Mouse (Mus musculus): Measurements from ENCODE around the gene Megf8.
"Not testable (repeated sequence)": the region's sequence is repeated elsewhere in the genome, so short reads cannot be mapped to it uniquely, and the experiment has no call there.

Gene Megf8

DNA sequence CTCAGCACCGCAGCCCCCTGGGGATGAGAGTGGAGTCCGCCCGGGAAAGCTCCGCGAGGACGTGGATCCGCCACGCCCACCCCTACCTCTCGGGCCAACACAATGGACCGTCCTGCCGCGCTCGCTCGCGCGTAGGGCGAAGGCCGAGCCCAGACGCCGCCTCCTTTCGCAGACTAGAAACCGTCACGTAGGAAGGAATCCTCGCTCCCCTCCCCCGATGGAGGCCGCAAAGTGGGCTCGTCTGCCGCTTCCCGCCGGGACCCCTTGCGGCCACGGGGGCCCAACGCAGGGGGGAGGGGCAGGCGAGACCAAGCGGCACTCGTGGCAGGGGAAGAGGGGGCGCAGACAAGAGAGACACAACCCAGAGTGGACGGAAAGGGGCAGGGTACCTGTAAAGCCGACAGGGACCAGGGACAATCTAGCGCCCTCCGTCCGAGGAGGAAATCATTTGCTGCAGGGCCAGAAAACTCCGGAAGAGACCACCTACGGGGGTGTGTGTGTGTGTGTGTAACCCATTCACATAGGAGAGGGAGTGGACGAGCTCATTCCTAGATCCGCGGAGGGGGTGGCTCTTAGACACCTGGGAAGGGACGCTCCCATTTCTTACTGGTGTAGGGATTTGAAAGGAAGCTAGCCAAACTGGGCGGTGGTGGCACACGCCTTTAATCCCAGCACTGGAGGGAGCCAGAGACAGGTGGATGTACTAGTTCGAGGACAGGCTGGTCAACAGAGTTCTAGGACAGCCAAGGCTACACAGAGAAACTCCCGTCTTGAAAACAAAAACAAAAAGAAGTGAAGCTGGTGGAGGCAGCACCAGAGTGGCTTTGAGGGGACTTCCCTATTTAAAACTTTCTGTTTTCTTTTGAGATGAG is 19.3 kb upstream of the Megf8 start, which contains the start of gene Pafah1b3:
TSS of gene Pafah1b3 (minus strand) at position 533 of the 872 bp plus-strand sequence.
- peak; percentile 91 for DNase-seq

GRCm38 (mm10) chr7:25301063-25301462 is 15.9 kb upstream of the Megf8 start, which contains the start of gene Prr19:
Prr19 (plus strand) TSS chr7:25301411.
- no peak for DNase-seq

- no peak for DNase-seq
Measured at GRCm38 (mm10) chr7:25303003-25303684, 13.8 kb upstream of the Megf8 start.

- no peak for DNase-seq
Measured at GRCm38 (mm10) chr7:25303685-25304006, 13.3 kb upstream of the Megf8 start.

DNA sequence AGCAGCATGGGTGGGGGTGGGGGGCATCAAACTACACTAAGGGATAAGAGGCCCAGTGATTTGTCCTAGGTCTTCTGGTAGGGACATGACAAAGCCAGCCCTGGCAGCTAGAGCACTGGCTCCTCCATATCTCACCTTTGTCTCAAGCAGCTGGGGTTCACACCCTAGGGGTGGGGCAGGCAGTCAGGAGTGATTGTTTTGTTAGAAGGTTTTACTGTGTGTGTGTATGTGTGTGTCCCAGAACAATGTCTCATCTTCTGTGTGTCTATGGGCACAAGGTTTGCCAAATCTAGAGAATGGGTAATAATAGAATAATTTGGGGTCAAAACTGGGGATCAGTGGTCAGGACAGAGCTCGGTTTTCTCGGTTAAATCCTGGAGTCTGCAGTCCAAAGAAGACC is 11.5 kb upstream of the Megf8 start:
- DNase-seq, result no peak

- DNase-seq, result peak; percentile 33
Measured at GRCm38 (mm10) chr7:25305956-25306613, 10.9 kb upstream of the Megf8 start, which contains the start of gene Tmem145. Tmem145 (plus strand) TSS chr7:25306106.

DNA sequence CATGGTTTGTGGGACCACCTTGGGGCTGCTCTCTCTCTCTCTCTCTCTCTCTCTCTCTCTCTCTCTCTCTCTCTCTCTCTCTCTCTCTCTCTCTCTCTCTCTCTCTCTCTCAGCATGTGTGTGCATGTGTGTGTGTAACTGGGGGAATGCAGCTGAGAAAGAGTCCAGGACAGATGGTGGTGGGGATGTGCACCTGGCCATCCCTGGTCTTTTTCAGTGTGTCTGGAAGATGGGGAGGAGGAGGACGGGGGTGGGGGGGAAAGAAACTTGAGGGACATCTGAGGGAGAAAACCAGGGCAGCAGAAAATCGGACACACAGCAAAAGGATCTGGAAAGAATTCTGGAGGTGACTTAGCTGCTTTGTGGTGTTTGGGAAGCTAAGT is 10.4 kb upstream of the Megf8 start:
- DNase-seq, result no peak

- no peak for DNase-seq
Measured at GRCm38 (mm10) chr7:25308702-25309318, 8.2 kb upstream of the Megf8 start.

- no peak for DNase-seq
Measured at GRCm38 (mm10) chr7:25309425-25309824, 7.5 kb upstream of the Megf8 start.

DNA sequence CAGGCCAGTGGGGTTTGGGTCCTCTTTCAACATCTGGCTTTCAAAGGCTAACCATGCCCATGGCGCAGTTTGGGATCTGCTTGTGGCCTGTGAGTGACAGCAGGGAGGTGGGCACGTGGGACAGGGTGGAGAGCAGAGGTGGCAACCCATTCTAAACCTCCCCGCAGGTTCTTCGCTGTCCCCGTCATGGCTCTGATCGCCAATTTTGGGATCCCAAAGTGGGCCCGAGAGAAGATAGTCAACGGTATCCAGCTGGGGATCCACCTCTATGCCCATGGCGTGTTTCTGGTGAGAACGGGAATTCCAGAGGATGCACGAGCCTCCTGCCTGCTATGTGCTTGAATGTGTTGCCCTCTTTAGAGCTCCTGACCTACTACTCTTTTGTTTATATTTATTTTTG is 5.8 kb upstream of the Megf8 start:
- DNase-seq, result no peak

GRCm38 (mm10) chr7:25313325-25313724 is 3.6 kb upstream of the Megf8 start:
- no peak for DNase-seq

- DNase-seq, result no peak
Measured at GRCm38 (mm10) chr7:25314606-25315305, 2.2 kb upstream of the Megf8 start.

GRCm38 (mm10) chr7:25315306-25316041 is 1.5 kb upstream of the Megf8 start:
- peak; percentile 22 for DNase-seq

- DNase-seq, result no peak
Measured at GRCm38 (mm10) chr7:25317446-25317999, 559 bp downstream of the Megf8 start.

- no peak for DNase-seq
Measured at GRCm38 (mm10) chr7:25322058-25322484, 5.1 kb downstream of the Megf8 start.

- DNase-seq, result no peak
Measured at GRCm38 (mm10) chr7:25323219-25323618, 6.3 kb downstream of the Megf8 start.

DNA sequence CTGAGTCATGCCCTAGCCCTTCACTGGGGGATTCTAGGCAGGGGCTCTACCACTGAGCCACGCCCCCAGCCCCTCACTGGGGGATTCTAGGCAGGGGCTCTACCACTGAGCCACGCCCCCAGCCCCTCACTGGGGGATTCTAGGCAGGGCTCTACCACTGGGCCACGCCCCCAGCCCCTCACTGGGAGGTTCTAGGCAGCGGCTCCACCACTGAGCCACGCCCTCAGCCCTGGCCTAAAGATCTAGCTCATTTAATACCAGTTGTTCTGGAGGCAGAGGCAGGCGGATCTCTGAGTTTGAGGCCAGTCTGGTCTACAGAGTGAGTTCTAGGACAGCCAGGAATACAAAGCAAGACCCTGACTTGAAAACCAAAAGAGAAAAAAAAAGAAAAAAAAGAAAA is 8.5 kb downstream of the Megf8 start:
- DNase-seq, result not testable (repeated sequence)

DNA sequence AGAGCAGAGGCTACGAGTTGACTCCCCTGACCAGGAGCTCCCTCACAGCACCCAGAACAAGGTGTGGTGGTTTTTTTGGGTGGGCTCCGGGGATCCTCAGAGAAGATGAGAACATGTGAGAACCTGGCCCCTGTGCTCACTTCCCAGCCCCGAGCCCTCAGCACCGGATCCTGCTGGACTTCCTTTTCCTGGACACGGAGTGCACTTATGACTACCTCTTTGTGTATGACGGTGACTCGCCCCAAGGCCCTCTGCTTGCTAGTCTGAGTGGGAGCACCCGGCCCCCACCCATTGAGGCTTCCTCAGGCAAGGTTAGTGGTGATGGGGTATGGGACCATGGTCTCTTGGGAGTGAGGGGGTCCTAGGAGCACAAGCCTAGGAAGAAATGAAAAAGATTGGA is 9.3 kb downstream of the Megf8 start:
- no peak for DNase-seq

- DNase-seq, result peak; percentile 82
Measured at GRCm38 (mm10) chr7:25333596-25334307, 16.8 kb downstream of the Megf8 start.

- no peak for DNase-seq
Measured at GRCm38 (mm10) chr7:25334472-25334871, 17.5 kb downstream of the Megf8 start.

- DNase-seq, result no peak
Measured at GRCm38 (mm10) chr7:25339329-25339728, 22.4 kb downstream of the Megf8 start.

Measured in kidney, adult 9 months (tissue).